Mouse (Mus musculus) testis, adult 2 months (tissue): ENCODE measurements around the gene Cdyl2.
A peak's percentile ranks its signal among the peaks of the same experiment; 100 is the strongest.

Experiments
- CTCF ChIP-seq: fragments of 200-500 bp; IDR thresholded peaks from 2 replicates; pipeline ENCODE4 v1.5.1; 2012; ENCODE audit warnings: low read depth, mild to moderate bottlenecking, inconsistent platforms, low read length, moderate library complexity; ENCODE audit not compliant: control insufficient read depth, insufficient read depth, insufficient replicate concordance
- POLR2A ChIP-seq: fragments of 200-500 bp; IDR thresholded peaks from 2 replicates; pipeline ENCODE4 v1.6.1; 2012; ENCODE audit warnings: low read depth, mild to moderate bottlenecking, inconsistent platforms, low read length, moderate library complexity; ENCODE audit not compliant: control insufficient read depth

GRCm38 (mm10) chr8:116533081-116533480 lies 199.7 kb downstream of the Cdyl2 start:
- TF ChIP-seq CTCF (0 out of 2 replicates have a peak, but pooled peaks have one; percentile 4), POLR2A (no peak)
